Mouse (Mus musculus) regulatory T cell (primary cell): ENCODE results near the gene Calu.

Experiments used
- in situ Hi-C: fragments of 300-600 bp; cut with MboI, MseI; formaldehyde crosslinking; loops from one replicate; pipeline ENCODE4 v1.15.1; 2025; ENCODE audit warnings: high pct_unique_total_duplicates

Gene Calu

GRCm38 (mm10) chr6:29420596-29420995 is 72.7 kb downstream of the Calu start:
- in situ Hi-C loops, result no loop called here

- in situ Hi-C loops, result no loop called here
Observed at GRCm38 (mm10) chr6:29425118-29425517, 77.2 kb downstream of the Calu start.

DNA sequence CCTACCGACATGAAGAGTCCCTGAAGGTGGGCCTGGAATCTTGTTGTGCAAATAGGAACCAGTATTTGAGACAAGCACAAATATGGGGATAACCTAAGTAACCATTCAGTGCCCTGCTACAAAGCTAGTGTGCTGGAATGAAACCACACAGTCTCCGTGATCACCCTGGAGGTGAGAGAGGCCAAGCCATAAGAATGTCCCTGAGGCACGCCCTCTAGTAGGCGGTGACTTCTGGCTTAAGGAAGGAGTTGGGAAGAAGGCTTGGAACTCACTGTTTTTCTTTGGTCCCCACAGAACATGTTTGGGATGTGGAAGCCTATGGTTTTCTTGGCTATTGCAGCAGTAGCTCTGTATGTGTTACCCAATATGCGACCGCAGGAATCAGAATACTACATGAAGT is 78.5 kb downstream of the Calu start:
- in situ Hi-C loops, result no loop called here
